Mouse (Mus musculus) embryonic facial prominence, embryonic 13.5 days (tissue): ENCODE measurements around the gene Tns3. TPM values are rescaled to one million over a fixed set of nuclear protein-coding genes. Genes with fewer than 3 reads are reported as not detected.

Experiments
- ATAC-seq: fragments of 200-750 bp; cut with Nextera tagmentation; 2 replicates; pipeline ENCODE4 v1.8.0; 2017; ENCODE audit warnings: low read depth; ENCODE audit not compliant: insufficient number of reproducible peaks, insufficient read depth, low FRiP score, low TSS enrichment
- H3K27ac ChIP-seq: fragments of 300-500 bp; sonication (generic); 2 replicates; pipeline ENCODE4 v1.5.1; 2015; ENCODE audit warnings: moderate library complexity, mild to moderate bottlenecking, inconsistent platforms
- H3K27me3 ChIP-seq: fragments of 300-500 bp; sonication (generic); 2 replicates; pipeline ENCODE4 v1.6.1; 2015; ENCODE audit warnings: mild to moderate bottlenecking, inconsistent platforms
- H3K36me3 ChIP-seq: fragments of 300-500 bp; sonication (generic); 2 replicates; pipeline ENCODE4 v1.6.1; 2015; ENCODE audit warnings: mild to moderate bottlenecking, inconsistent platforms
- H3K4me1 ChIP-seq: fragments of 300-500 bp; sonication (generic); 2 replicates; pipeline ENCODE4 v1.6.1; 2015; ENCODE audit warnings: inconsistent platforms
- H3K4me2 ChIP-seq: fragments of 300-500 bp; sonication (generic); 2 replicates; pipeline ENCODE4 v1.6.1; 2015; ENCODE audit warnings: moderate library complexity, mild to moderate bottlenecking, inconsistent platforms
- H3K4me3 ChIP-seq: fragments of 300-500 bp; sonication (generic); 2 replicates; pipeline ENCODE4 v1.5.1; 2015; ENCODE audit warnings: mild to moderate bottlenecking, inconsistent platforms
- H3K9ac ChIP-seq: fragments of 300-500 bp; sonication (generic); 2 replicates; pipeline ENCODE4 v1.6.1; 2015; ENCODE audit warnings: mild to moderate bottlenecking, inconsistent platforms
- H3K9me3 ChIP-seq: fragments of 300-500 bp; sonication (generic); 2 replicates; pipeline ENCODE4 v1.6.1; 2016; ENCODE audit warnings: inconsistent platforms
- WGBS: fragments of 180-500 bp; shearing (Covaris S2); methylation state at CpG from one replicate; pipeline ENCODE4 v1.1.7; 2015; ENCODE audit warnings: mixed read lengths; 5-methylcytosine and 5-hydroxymethylcytosine counted together
- polyA plus RNA-seq: library from polyadenylated mRNA; unstranded; fragments of >200 nt; fragmentation: Nextera tagmentation; extraction: Ambion mirVana; gene quantifications from 2 replicates; pipeline ENCODE4 v1.2.1, GENCODE M21; 2015

Gene Tns3
- polyA plus RNA-seq, 1 experiment from 2014 or later, result 35.0 TPM

GRCm38 (mm10) chr11:8568829-8569228 lies 95.5 kb downstream of the Tns3 start:
- H3K27ac ChIP-seq, result no peak overlapping the region
- no peak overlapping the region for H3K9ac ChIP-seq
- peaks cover 50% of the 10 kb centered on the region for H3K4me1 ChIP-seq
- no peak overlapping the region for H3K4me3 ChIP-seq
- H3K9me3 ChIP-seq, result no peaks in the 10 kb centered on the region
- no peak for ATAC-seq
- WGBS, result 60% methylated on average over 7 of the region's 7 CpGs
- H3K27me3 ChIP-seq, result no peaks in the 10 kb centered on the region
- H3K4me2 ChIP-seq, result no peak overlapping the region
- H3K36me3 ChIP-seq, result peaks cover 25% of the 10 kb centered on the region

- H3K9ac ChIP-seq, result no peak overlapping the region
- no peak overlapping the region for H3K4me3 ChIP-seq
- ATAC-seq, result no peak
- H3K27ac ChIP-seq, result no peak overlapping the region
- H3K27me3 ChIP-seq, result no peaks in the 10 kb centered on the region
- no peak overlapping the region for H3K4me2 ChIP-seq
- H3K36me3 ChIP-seq, result peaks cover 17% of the 10 kb centered on the region
- 85% methylated on average over 3 of the region's 3 CpGs for WGBS
- H3K9me3 ChIP-seq, result no peaks in the 10 kb centered on the region
- peaks cover 41% of the 10 kb centered on the region for H3K4me1 ChIP-seq
Measured at GRCm38 (mm10) chr11:8566250-8566853, 98.0 kb downstream of the Tns3 start.

- Histone ChIP-seq H3K4me2 (no peak overlapping the region), H3K27me3 (no peaks in the 10 kb centered on the region), H3K9ac (no peak overlapping the region), H3K4me3 (no peak overlapping the region), H3K4me1 (peaks cover 31% of the 10 kb centered on the region), H3K27ac (no peak overlapping the region), H3K9me3 (no peaks in the 10 kb centered on the region), H3K36me3 (0 out of 2 replicates have a peak, but pooled peaks cover 3% of the 10 kb centered on the region)
- no peak for ATAC-seq
- WGBS, result 82% methylated on average over 12 of the region's 12 CpGs
Measured at GRCm38 (mm10) chr11:8558761-8559282, 105.5 kb downstream of the Tns3 start.

- no peak; the same call in 1 of the 2 replicates for ATAC-seq
- no peak overlapping the region for H3K9ac ChIP-seq
- no peak overlapping the region for H3K4me3 ChIP-seq
- peaks cover 29% of the 10 kb centered on the region for H3K4me1 ChIP-seq
- H3K27ac ChIP-seq, result no peak overlapping the region
- 0 out of 2 replicates have a peak, but pooled peaks cover 3% of the 10 kb centered on the region for H3K36me3 ChIP-seq
- WGBS, result 73% methylated on average over 9 of the region's 9 CpGs
- no peaks in the 10 kb centered on the region for H3K9me3 ChIP-seq
- H3K27me3 ChIP-seq, result no peaks in the 10 kb centered on the region
- no peak overlapping the region for H3K4me2 ChIP-seq
Measured at GRCm38 (mm10) chr11:8558258-8558657, 106.1 kb downstream of the Tns3 start.

GRCm38 (mm10) chr11:8557006-8557405 lies 107.3 kb downstream of the Tns3 start:
- ATAC-seq, result no peak
- H3K4me1 ChIP-seq, result peaks cover 34% of the 10 kb centered on the region
- no peaks in the 10 kb centered on the region for H3K27me3 ChIP-seq
- no peak overlapping the region for H3K27ac ChIP-seq
- H3K9ac ChIP-seq, result no peak overlapping the region
- H3K9me3 ChIP-seq, result no peaks in the 10 kb centered on the region
- H3K36me3 ChIP-seq, result peaks cover 6% of the 10 kb centered on the region; the same call in 1 of the 2 replicates
- H3K4me3 ChIP-seq, result no peak overlapping the region
- no peak overlapping the region for H3K4me2 ChIP-seq
- 57% methylated on average over 9 of the region's 9 CpGs for WGBS

- Histone ChIP-seq H3K9me3 (no peaks in the 10 kb centered on the region), H3K27ac (no peak overlapping the region), H3K4me1 (peaks cover 7% of the 10 kb centered on the region), H3K27me3 (no peaks in the 10 kb centered on the region), H3K9ac (no peak overlapping the region), H3K36me3 (peaks cover 37% of the 10 kb centered on the region), H3K4me3 (no peak overlapping the region), H3K4me2 (no peak overlapping the region)
- no peak for ATAC-seq
- WGBS, result 83% methylated on average over 5 of the region's 5 CpGs
Measured at GRCm38 (mm10) chr11:8551710-8552109, 112.6 kb downstream of the Tns3 start.

GRCm38 (mm10) chr11:8547661-8548060 lies 116.7 kb downstream of the Tns3 start:
- no peak overlapping the region for H3K9ac ChIP-seq
- peaks cover 61% of the 10 kb centered on the region for H3K36me3 ChIP-seq
- no peak overlapping the region for H3K4me2 ChIP-seq
- no peaks in the 10 kb centered on the region for H3K9me3 ChIP-seq
- peak overlapping the region; percentile 41 for H3K27ac ChIP-seq
- peaks cover 9% of the 10 kb centered on the region for H3K4me1 ChIP-seq
- no peaks in the 10 kb centered on the region for H3K27me3 ChIP-seq
- 50% methylated on average over 5 of the region's 5 CpGs for WGBS
- H3K4me3 ChIP-seq, result no peak overlapping the region
- ATAC-seq, result no peak

GRCm38 (mm10) chr11:8545798-8546197 lies 118.5 kb downstream of the Tns3 start:
- ATAC-seq, result no peak
- H3K27me3 ChIP-seq, result no peaks in the 10 kb centered on the region
- no peak overlapping the region for H3K9ac ChIP-seq
- no peak overlapping the region for H3K4me3 ChIP-seq
- WGBS, result 86% methylated on average over 1 of the region's 1 CpGs
- no peak overlapping the region for H3K4me2 ChIP-seq
- peaks cover 57% of the 10 kb centered on the region for H3K36me3 ChIP-seq
- H3K9me3 ChIP-seq, result no peaks in the 10 kb centered on the region
- H3K27ac ChIP-seq, result no peak overlapping the region
- peaks cover 28% of the 10 kb centered on the region for H3K4me1 ChIP-seq

- WGBS, result 53% methylated on average over 6 of the region's 6 CpGs
- Histone ChIP-seq H3K27me3 (no peaks in the 10 kb centered on the region), H3K4me1 (peaks cover 42% of the 10 kb centered on the region), H3K9me3 (no peaks in the 10 kb centered on the region), H3K36me3 (peaks cover 51% of the 10 kb centered on the region), H3K9ac (no peak overlapping the region), H3K27ac (peak overlapping the region; percentile 44; the same call in 1 of the 2 replicates), H3K4me3 (no peak overlapping the region), H3K4me2 (no peak overlapping the region)
- ATAC-seq, result no peak
Measured at GRCm38 (mm10) chr11:8544355-8544754, 120.0 kb downstream of the Tns3 start.

- Histone ChIP-seq H3K9ac (no peak overlapping the region), H3K9me3 (no peaks in the 10 kb centered on the region), H3K4me1 (peaks cover 64% of the 10 kb centered on the region), H3K4me2 (no peak overlapping the region), H3K36me3 (peaks cover 40% of the 10 kb centered on the region), H3K27me3 (no peaks in the 10 kb centered on the region), H3K4me3 (no peak overlapping the region), H3K27ac (peak overlapping the region; percentile 84)
- 58% methylated on average over 9 of the region's 9 CpGs for WGBS
- ATAC-seq, result peak; percentile 45
Measured at GRCm38 (mm10) chr11:8541222-8541815, 123.0 kb downstream of the Tns3 start.

GRCm38 (mm10) chr11:8539593-8540265 lies 124.6 kb downstream of the Tns3 start:
- Histone ChIP-seq H3K4me3 (no peak overlapping the region), H3K4me2 (peak overlapping the region; percentile 22), H3K36me3 (peaks cover 39% of the 10 kb centered on the region), H3K4me1 (peaks cover 64% of the 10 kb centered on the region), H3K27ac (peak overlapping the region; percentile 84), H3K27me3 (no peaks in the 10 kb centered on the region), H3K9me3 (no peaks in the 10 kb centered on the region), H3K9ac (no peak overlapping the region)
- 41% methylated on average over 8 of the region's 8 CpGs for WGBS
- peak; percentile 66 for ATAC-seq
